In the genomic region with DNA sequence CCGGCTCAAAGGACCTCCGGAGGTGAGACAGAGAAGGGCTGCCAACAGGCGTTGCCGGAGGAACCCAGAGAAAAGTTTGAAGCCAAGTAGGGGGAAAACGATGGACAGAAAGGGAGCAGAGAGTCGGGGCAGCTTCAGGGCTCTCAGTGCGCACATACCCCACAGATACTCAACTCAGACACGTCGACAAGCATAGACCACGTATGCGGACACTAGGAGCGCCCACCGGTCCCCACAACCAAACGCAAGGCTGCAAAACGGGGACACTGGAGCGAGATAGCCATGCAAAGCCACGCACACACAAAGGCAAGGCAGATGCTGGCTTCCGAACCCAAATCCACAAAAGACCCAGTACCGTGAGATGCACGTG, we compare ENCODE assay signal across 8 mouse cellular contexts. TPM values are rescaled to one million over a fixed set of nuclear protein-coding genes. Genes with fewer than 3 reads are reported as not detected.
A peak's percentile ranks its signal among the peaks of the same experiment; 100 is the strongest.
DNase-seq lines count a peak whose midpoint lies in the region; ATAC-seq and TF ChIP-seq lines count a peak whose summit lies in the region.

No protein-coding gene starts in this region.

- H3K27me3 ChIP-seq in kidney, postnatal 0 days (ENCODE audit: insufficient read depth, low read length): no peaks in the 10 kb centered on the region
- H3K27me3 ChIP-seq in embryonic facial prominence, embryonic 10.5 days (replicated peaks; ENCODE audit: low read depth, poor library complexity, severe bottlenecking): no peaks in the 10 kb centered on the region
- H3K27me3 ChIP-seq in hindbrain, postnatal 0 days (ENCODE audit: insufficient read depth, low read length): no peaks in the 10 kb centered on the region
- H3K27me3 ChIP-seq in midbrain, embryonic 15.5 days (replicated peaks): no peaks in the 10 kb centered on the region

- H3K36me3 ChIP-seq in kidney, postnatal 0 days (ENCODE audit: insufficient read depth, low read length): no peaks in the 10 kb centered on the region
- peaks cover 12% of the 10 kb centered on the region; the same call in 1 of the 2 replicates for H3K36me3 ChIP-seq in embryonic facial prominence, embryonic 10.5 days (replicated peaks)
- H3K36me3 ChIP-seq in hindbrain, postnatal 0 days (ENCODE audit: insufficient read depth, low read length): no peaks in the 10 kb centered on the region
- no peaks in the 10 kb centered on the region for H3K36me3 ChIP-seq in midbrain, embryonic 15.5 days (replicated peaks)

- intact Hi-C loops in left cerebral cortex, postnatal 36 days (cut with DNase I): no loop called here

- no peaks in the 10 kb centered on the region for H3K9me3 ChIP-seq in kidney, postnatal 0 days (replicated peaks; ENCODE audit: low read length)
- H3K9me3 ChIP-seq in embryonic facial prominence, embryonic 10.5 days: peaks cover 4% of the 10 kb centered on the region; the same call in 1 of the 2 replicates
- H3K9me3 ChIP-seq in hindbrain, postnatal 0 days (ENCODE audit: low read length): no peaks in the 10 kb centered on the region
- H3K9me3 ChIP-seq in midbrain, embryonic 15.5 days: no peaks in the 10 kb centered on the region

- ATAC-seq in kidney, postnatal 0 days (replicated peaks; ENCODE audit: low FRiP score, low read depth): no peak
- ATAC-seq in hindbrain, postnatal 0 days: no peak
- peak; percentile 60 for ATAC-seq in midbrain, embryonic 15.5 days (replicated peaks)

- peak overlapping the region; percentile 64 for H3K9ac ChIP-seq in kidney, postnatal 0 days (ENCODE audit: low read depth, low read length)
- H3K9ac ChIP-seq in hindbrain, postnatal 0 days (replicated peaks; ENCODE audit: low read length): peak overlapping the region; percentile 78
- peak overlapping the region; percentile 57 for H3K9ac ChIP-seq in midbrain, embryonic 15.5 days

- H3K27ac ChIP-seq in kidney, postnatal 0 days: peak overlapping the region; percentile 72
- H3K27ac ChIP-seq in embryonic facial prominence, embryonic 10.5 days (replicated peaks): peak overlapping the region; percentile 92
- peak overlapping the region; percentile 91 for H3K27ac ChIP-seq in hindbrain, postnatal 0 days
- H3K27ac ChIP-seq in midbrain, embryonic 15.5 days: peak overlapping the region; percentile 68

- no peak for DNase-seq in kidney, postnatal 0 days (ENCODE audit: low spot score)
- no peak for DNase-seq in kidney, postnatal 25 days
- DNase-seq in embryonic facial prominence, embryonic 10.5 days (ENCODE audit: low spot score): no peak
- no peak for DNase-seq in hindbrain, postnatal 0 days (ENCODE audit: low spot score)
- no peak for DNase-seq in B cell, adult 2 months
- DNase-seq in left cerebral cortex, postnatal 36 days (ENCODE audit: low spot score in 2 of 2): no peak
- DNase-seq in embryo, embryonic 9.5 days (ENCODE audit: extremely low spot score): no peak

- WGBS in kidney, postnatal 0 days: under 1% methylated on average over 20 of the region's 20 CpGs
- WGBS in embryonic facial prominence, embryonic 10.5 days: under 1% methylated on average over 20 of the region's 20 CpGs
- 0% methylated on average over 20 of the region's 20 CpGs for WGBS in hindbrain, postnatal 0 days
- under 1% methylated on average over 20 of the region's 20 CpGs for WGBS in midbrain, embryonic 15.5 days

- H3K4me2 ChIP-seq in kidney, postnatal 0 days (ENCODE audit: low read length): peak overlapping the region; percentile 86
- H3K4me2 ChIP-seq in hindbrain, postnatal 0 days (ENCODE audit: low read depth, low read length): peak overlapping the region; percentile 95
- peak overlapping the region; percentile 98 for H3K4me2 ChIP-seq in midbrain, embryonic 15.5 days

- H3K4me1 ChIP-seq in kidney, postnatal 0 days (replicated peaks; ENCODE audit: insufficient read depth, low read length): peaks cover 14% of the 10 kb centered on the region; the same call in 1 of the 2 replicates
- peaks cover 62% of the 10 kb centered on the region for H3K4me1 ChIP-seq in embryonic facial prominence, embryonic 10.5 days
- H3K4me1 ChIP-seq in hindbrain, postnatal 0 days (ENCODE audit: insufficient read depth, low read length): peaks cover 14% of the 10 kb centered on the region
- H3K4me1 ChIP-seq in midbrain, embryonic 15.5 days: peaks cover 40% of the 10 kb centered on the region

- no peak for TF ChIP-seq CTCF in kidney, postnatal 0 days (IDR thresholded peaks at IDR 0.05; ENCODE audit: low read depth)
- TF ChIP-seq CTCF in hindbrain, postnatal 0 days (IDR thresholded peaks at IDR 0.05; ENCODE audit: low read depth): no peak

- H3K4me3 ChIP-seq in kidney, postnatal 0 days (replicated peaks; ENCODE audit: low read depth, low read length): peak overlapping the region; percentile 70
- peak overlapping the region; percentile 75 for H3K4me3 ChIP-seq in embryonic facial prominence, embryonic 10.5 days
- H3K4me3 ChIP-seq in hindbrain, postnatal 0 days (ENCODE audit: low read length): peak overlapping the region; percentile 81
- peak overlapping the region; percentile 79 for H3K4me3 ChIP-seq in midbrain, embryonic 15.5 days

RNA-seq across cellular contexts. Expression of a gene that starts 0.5 kb away (rescaled TPM):
- 7.1 and 8.3 TPM in 2 replicates for polyA plus RNA-seq in kidney, postnatal 0 days (2015; fragmentation: Nextera tagmentation; extraction: Ambion mirVana)
- polyA plus RNA-seq in embryonic facial prominence, embryonic 10.5 days (2016; fragmentation: Nextera tagmentation; extraction: Ambion mirVana): 9.7 and 10.9 TPM in 2 replicates
- total RNA-seq in hindbrain, postnatal 0 days (2014; rRNA removed): 37.6 and 48.8 TPM in 2 replicates
- polyA plus RNA-seq in hindbrain, postnatal 0 days (2015; fragmentation: Nextera tagmentation; extraction: Ambion mirVana): 9.4 and 11.1 TPM in 2 replicates
- polyA plus RNA-seq in midbrain, embryonic 15.5 days (2015; fragmentation: Nextera tagmentation; extraction: Ambion mirVana): 8.5 and 8.9 TPM in 2 replicates
- 1 to 10 TPM; 3.1 to 3.4 TPM for total RNA-seq in left cerebral cortex, postnatal 36 days (2021)

RNA-seq across cellular contexts. Expression of a gene that starts 39.6 kb away (rescaled TPM):
- 22.1 and 25.1 TPM in 2 replicates for polyA plus RNA-seq in kidney, postnatal 0 days (2015; fragmentation: Nextera tagmentation; extraction: Ambion mirVana)
- 18.0 and 21.3 TPM in 2 replicates for polyA plus RNA-seq in embryonic facial prominence, embryonic 10.5 days (2016; fragmentation: Nextera tagmentation; extraction: Ambion mirVana)
- 14.7 and 18.1 TPM in 2 replicates for total RNA-seq in hindbrain, postnatal 0 days (2014; rRNA removed)
- polyA plus RNA-seq in hindbrain, postnatal 0 days (2015; fragmentation: Nextera tagmentation; extraction: Ambion mirVana): 24.9 and 26.8 TPM in 2 replicates
- 18.3 and 18.8 TPM in 2 replicates for polyA plus RNA-seq in midbrain, embryonic 15.5 days (2015; fragmentation: Nextera tagmentation; extraction: Ambion mirVana)
- total RNA-seq in left cerebral cortex, postnatal 36 days (2021): 10 to 100 TPM; 21.3 to 21.8 TPM
